Mouse (Mus musculus) heart, embryonic 16.5 days (tissue): Measurements from ENCODE around the gene Xpo5. TPM values are rescaled to one million over a fixed set of nuclear protein-coding genes. Genes with fewer than 3 reads are reported as not detected.
A peak's percentile ranks its signal among the peaks of the same experiment; 100 is the strongest.

Source experiments
- ATAC-seq: fragments of 200-750 bp; cut with Nextera tagmentation; replicated peaks from 2 replicates; pipeline ENCODE4 v1.8.0; 2017; ENCODE audit warnings: moderate number of reproducible peaks; ENCODE audit not compliant: insufficient read depth, low FRiP score; ENCODE audit errors: extremely low read depth
- H3K27ac ChIP-seq: fragments of 300-500 bp; sonication (generic); 2 replicates; pipeline ENCODE4 v1.5.1; 2014; ENCODE audit warnings: mild to moderate bottlenecking, low read length, control low read depth, moderate library complexity
- H3K27me3 ChIP-seq: fragments of 300-500 bp; sonication (generic); 2 replicates; pipeline ENCODE4 v1.6.1; 2014; ENCODE audit warnings: low read length, mixed read lengths; ENCODE audit not compliant: control insufficient read depth, insufficient read depth
- H3K36me3 ChIP-seq: fragments of 300-500 bp; sonication (generic); 2 replicates; pipeline ENCODE4 v1.6.1; 2014; ENCODE audit not compliant: control insufficient read depth, insufficient read depth
- H3K4me1 ChIP-seq: fragments of 300-500 bp; sonication (generic); 2 replicates; pipeline ENCODE4 v1.6.1; 2014; ENCODE audit warnings: low read length, mixed read lengths; ENCODE audit not compliant: control insufficient read depth, insufficient read depth
- H3K4me2 ChIP-seq: fragments of 300-500 bp; sonication (generic); 2 replicates; pipeline ENCODE4 v1.6.1; 2014; ENCODE audit warnings: low read depth, mild to moderate bottlenecking, control low read depth, low read length
- H3K4me3 ChIP-seq: fragments of 300-500 bp; sonication (generic); 2 replicates; pipeline ENCODE4 v1.5.1; 2014; ENCODE audit warnings: mild to moderate bottlenecking, control low read depth, low read length
- H3K9ac ChIP-seq: fragments of 300-500 bp; sonication (generic); 2 replicates; pipeline ENCODE4 v1.6.1; 2014; ENCODE audit warnings: low read length, control low read depth
- H3K9me3 ChIP-seq: fragments of 300-500 bp; sonication (generic); replicated peaks from 2 replicates; pipeline ENCODE4 v1.6.1; 2016; ENCODE audit warnings: low read length; ENCODE audit not compliant: control insufficient read depth
- WGBS: fragments of 180-500 bp; shearing (Covaris S2); extraction: QIAGEN DNeasy Blood & Tissue Kit; methylation state at CpG from one replicate; pipeline ENCODE4 v1.1.7; 2014; 5-methylcytosine and 5-hydroxymethylcytosine counted together
- polyA plus RNA-seq: library from polyadenylated mRNA; unstranded; fragments of >200 nt; fragmentation: Nextera tagmentation; extraction: Ambion mirVana; gene quantifications from 2 replicates; pipeline ENCODE4 v1.2.1, GENCODE M21; 2015

Xpo5 gene
- polyA plus RNA-seq, 1 experiment from 2014 or later: 20.5 TPM

- Histone ChIP-seq H3K36me3 (peaks cover 81% of the 10 kb centered on the region), H3K4me1 (peaks cover 11% of the 10 kb centered on the region), H3K9ac (no peak overlapping the region), H3K4me2 (no peak overlapping the region), H3K4me3 (no peak overlapping the region), H3K9me3 (no peaks in the 10 kb centered on the region), H3K27me3 (no peaks in the 10 kb centered on the region), H3K27ac (no peak overlapping the region)
- ATAC-seq: no peak; the same call in 1 of the 2 replicates
- 34% methylated on average over 5 of the region's 5 CpGs for WGBS
These were observed 34.3 kb upstream of the Xpo5 start for GRCm38 (mm10) chr17:46168318-46168717.

DNA sequence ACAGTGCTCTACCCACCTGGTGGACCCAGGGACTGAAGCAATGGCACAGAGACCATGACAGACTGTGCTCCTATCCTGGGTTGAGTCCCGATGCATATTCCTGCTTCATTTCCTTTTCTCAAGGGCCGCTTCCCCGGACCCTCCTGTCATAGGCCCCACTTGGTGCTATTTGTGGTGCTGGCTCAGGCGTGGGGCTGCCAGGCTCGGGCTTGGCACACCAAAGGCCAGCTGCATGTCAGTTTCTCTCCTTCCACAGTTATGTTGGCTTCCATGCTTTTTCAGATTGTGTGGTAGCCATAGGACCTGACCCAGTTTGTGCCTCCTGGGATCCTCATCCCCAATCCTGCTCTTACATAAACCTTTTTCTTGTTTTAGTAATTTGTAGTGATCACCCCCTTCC is 33.8 kb upstream of the Xpo5 start:
- no peak overlapping the region for H3K4me2 ChIP-seq
- no peaks in the 10 kb centered on the region for H3K27me3 ChIP-seq
- peaks cover 10% of the 10 kb centered on the region for H3K4me1 ChIP-seq
- no peak overlapping the region; the same call in 1 of the 2 replicates for H3K27ac ChIP-seq
- peaks cover 81% of the 10 kb centered on the region for H3K36me3 ChIP-seq
- H3K9me3 ChIP-seq: no peaks in the 10 kb centered on the region
- no peak overlapping the region for H3K4me3 ChIP-seq
- 65% methylated on average over 5 of the region's 5 CpGs for WGBS
- H3K9ac ChIP-seq: no peak overlapping the region
- no peak for ATAC-seq

DNA sequence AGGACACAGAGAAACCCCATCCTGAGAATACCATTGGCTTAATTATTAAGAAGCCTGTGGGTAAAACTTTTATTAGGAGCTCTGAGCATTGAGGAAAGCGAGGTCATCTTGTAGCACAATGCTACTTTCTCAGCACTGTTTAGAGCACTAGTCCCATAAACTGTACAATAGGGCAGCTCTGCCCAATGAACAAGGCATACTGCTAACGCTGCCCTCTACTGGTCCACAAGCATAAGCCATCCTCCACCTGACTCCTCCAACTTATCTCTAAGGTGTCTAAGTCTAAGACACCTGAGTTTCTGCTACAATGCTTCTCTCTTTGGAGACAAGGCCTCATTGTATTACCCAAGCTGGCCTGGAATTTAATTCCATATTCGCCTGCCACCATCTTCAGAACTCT is 32.0 kb upstream of the Xpo5 start:
- Histone ChIP-seq H3K36me3 (peaks cover 67% of the 10 kb centered on the region), H3K4me3 (no peak overlapping the region), H3K4me1 (peaks cover 10% of the 10 kb centered on the region), H3K27me3 (no peaks in the 10 kb centered on the region), H3K9me3 (no peaks in the 10 kb centered on the region), H3K27ac (no peak overlapping the region), H3K9ac (no peak overlapping the region), H3K4me2 (no peak overlapping the region)
- 77% methylated on average over 3 of the region's 3 CpGs for WGBS
- ATAC-seq: no peak

- Histone ChIP-seq H3K4me3 (no peak overlapping the region), H3K36me3 (peaks cover 58% of the 10 kb centered on the region), H3K9ac (no peak overlapping the region), H3K9me3 (no peaks in the 10 kb centered on the region), H3K4me1 (no peaks in the 10 kb centered on the region), H3K27me3 (no peaks in the 10 kb centered on the region), H3K4me2 (no peak overlapping the region), H3K27ac (no peak overlapping the region)
- WGBS: 84% methylated on average over 4 of the region's 4 CpGs
- ATAC-seq: no peak
These were observed 20.3 kb upstream of the Xpo5 start for GRCm38 (mm10) chr17:46182273-46182672.

DNA sequence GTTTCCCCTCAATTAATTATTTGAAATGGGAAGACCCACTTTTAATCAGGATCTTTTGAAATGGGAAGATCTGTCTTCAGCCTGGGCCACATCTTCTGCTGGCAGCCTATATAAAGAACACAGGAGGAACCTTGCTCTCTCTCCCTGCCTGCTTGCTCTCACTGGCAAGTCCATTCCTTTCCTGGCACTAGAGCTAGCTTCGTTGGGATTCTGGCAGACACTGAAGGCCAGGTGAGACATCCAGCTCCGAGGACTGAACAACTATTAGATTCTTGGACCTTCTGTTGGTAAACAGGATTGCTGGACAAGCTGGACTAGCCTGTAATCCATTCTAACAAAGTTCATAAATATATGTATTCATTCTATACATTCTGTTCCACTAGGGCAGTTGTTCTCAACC is 13.8 kb upstream of the Xpo5 start:
- no peak overlapping the region for H3K27ac ChIP-seq
- WGBS: 90% methylated on average over 2 of the region's 2 CpGs
- H3K9me3 ChIP-seq: no peaks in the 10 kb centered on the region
- no peaks in the 10 kb centered on the region for H3K4me1 ChIP-seq
- H3K27me3 ChIP-seq: no peaks in the 10 kb centered on the region
- ATAC-seq: no peak
- no peak overlapping the region for H3K4me3 ChIP-seq
- peaks cover 53% of the 10 kb centered on the region for H3K36me3 ChIP-seq
- no peak overlapping the region for H3K4me2 ChIP-seq
- no peak overlapping the region for H3K9ac ChIP-seq

DNA sequence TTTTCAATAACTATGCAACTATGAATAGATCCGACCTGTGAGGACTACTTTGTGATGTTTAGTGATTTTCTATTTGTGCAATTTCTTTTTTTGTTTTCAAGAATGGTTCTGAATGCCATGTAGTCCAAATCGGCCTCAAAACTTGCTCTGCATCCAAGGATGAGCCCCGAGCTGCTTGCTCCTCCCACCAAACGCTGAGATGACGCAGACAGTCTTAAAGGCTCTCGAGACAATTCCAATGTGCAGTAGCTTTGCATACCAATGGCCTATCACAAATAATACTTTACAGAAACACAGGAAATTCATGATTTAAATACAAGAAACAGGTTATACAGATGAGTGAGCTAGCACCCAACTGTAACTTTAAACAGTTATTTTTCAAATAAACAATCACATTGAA is 1.4 kb upstream of the Xpo5 start:
- no peaks in the 10 kb centered on the region for H3K27me3 ChIP-seq
- no peaks in the 10 kb centered on the region for H3K9me3 ChIP-seq
- H3K4me2 ChIP-seq: peak overlapping the region; percentile 72
- H3K27ac ChIP-seq: no peak overlapping the region
- H3K4me3 ChIP-seq: peak overlapping the region; percentile 95
- no peak for ATAC-seq
- peaks cover 30% of the 10 kb centered on the region for H3K4me1 ChIP-seq
- peak overlapping the region; percentile 88 for H3K9ac ChIP-seq
- peaks cover 34% of the 10 kb centered on the region for H3K36me3 ChIP-seq
- whole genome bisulfite sequencing: 56% methylated on average over 6 of the region's 6 CpGs

DNA sequence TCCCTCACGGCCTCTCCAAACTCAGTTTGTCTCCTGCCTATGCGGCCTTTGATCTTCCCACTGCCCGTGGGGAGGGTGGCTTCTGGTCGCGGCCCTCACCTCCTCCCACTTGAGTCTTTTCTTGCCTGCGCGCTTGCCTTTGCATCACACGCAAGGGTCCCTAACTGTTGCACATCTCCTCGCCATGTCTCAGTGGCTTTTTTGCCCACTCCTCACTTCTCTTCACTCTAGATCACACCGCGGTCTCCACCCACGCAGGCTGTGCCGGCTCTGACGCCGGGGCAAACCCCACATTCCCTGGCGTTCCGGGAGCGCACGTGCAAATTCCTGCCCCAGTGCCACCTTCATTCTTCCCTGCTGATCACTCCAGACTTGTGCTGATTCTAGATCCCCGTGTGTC is 496 bp downstream of the Xpo5 start:
- no peaks in the 10 kb centered on the region for H3K27me3 ChIP-seq
- peak; percentile 23; the same call in 1 of the 2 replicates for ATAC-seq
- peak overlapping the region; percentile 95 for H3K4me3 ChIP-seq
- no peaks in the 10 kb centered on the region for H3K9me3 ChIP-seq
- peak overlapping the region; percentile 93 for H3K9ac ChIP-seq
- H3K4me1 ChIP-seq: peaks cover 30% of the 10 kb centered on the region
- WGBS: under 1% methylated on average over 20 of the region's 20 CpGs
- H3K4me2 ChIP-seq: peak overlapping the region; percentile 92
- H3K27ac ChIP-seq: peak overlapping the region; percentile 64
- peaks cover 37% of the 10 kb centered on the region for H3K36me3 ChIP-seq

DNA sequence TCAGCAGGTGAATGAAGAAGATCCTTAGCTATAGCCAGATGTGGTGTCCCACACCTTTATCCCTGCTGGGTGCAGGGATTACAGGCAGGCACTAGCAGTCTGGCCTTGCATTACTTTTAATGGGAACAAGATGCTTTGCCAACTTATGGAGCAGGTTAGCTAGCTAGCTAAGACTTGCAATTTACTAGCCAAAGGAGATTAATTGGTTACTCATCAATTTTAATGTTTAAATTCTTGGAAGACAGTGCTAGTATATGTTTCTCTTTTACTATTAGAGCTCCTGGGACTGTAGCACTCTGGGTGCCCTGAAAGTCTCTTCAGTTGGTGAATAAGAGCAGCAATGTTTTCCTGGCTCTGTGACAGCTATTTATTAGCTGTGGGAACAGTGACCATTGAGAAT is 4.1 kb downstream of the Xpo5 start:
- Histone ChIP-seq H3K36me3 (peaks cover 53% of the 10 kb centered on the region), H3K27ac (no peak overlapping the region), H3K9ac (no peak overlapping the region), H3K9me3 (no peaks in the 10 kb centered on the region), H3K27me3 (no peaks in the 10 kb centered on the region), H3K4me1 (peaks cover 17% of the 10 kb centered on the region), H3K4me3 (no peak overlapping the region), H3K4me2 (no peak overlapping the region)
- ATAC-seq: no peak

DNA sequence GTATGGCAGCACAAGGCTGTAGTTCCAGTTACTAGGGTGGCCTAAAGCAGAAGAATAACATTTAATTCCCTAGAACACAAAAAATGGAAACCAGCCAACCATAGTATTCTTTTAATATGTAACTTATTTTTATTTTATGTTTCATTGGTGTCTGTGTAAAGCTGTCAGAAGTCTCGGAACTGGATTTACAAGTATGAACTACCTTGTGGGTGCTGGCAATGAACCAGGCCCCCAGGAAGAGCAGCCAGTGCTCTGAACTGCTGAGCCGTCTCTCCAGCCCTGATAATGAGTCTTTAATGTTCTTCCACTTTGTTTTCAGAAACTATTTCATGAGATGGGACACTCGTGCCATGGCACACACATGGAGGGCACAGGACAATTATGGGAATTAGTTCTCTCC is 8.0 kb downstream of the Xpo5 start:
- no peak for ATAC-seq
- H3K4me1 ChIP-seq: no peaks in the 10 kb centered on the region
- no peak overlapping the region for H3K4me3 ChIP-seq
- H3K9me3 ChIP-seq: no peaks in the 10 kb centered on the region
- H3K36me3 ChIP-seq: peaks cover 67% of the 10 kb centered on the region
- H3K27me3 ChIP-seq: no peaks in the 10 kb centered on the region
- H3K9ac ChIP-seq: no peak overlapping the region
- H3K27ac ChIP-seq: no peak overlapping the region
- H3K4me2 ChIP-seq: no peak overlapping the region
- 82% methylated on average over 3 of the region's 3 CpGs for WGBS

DNA sequence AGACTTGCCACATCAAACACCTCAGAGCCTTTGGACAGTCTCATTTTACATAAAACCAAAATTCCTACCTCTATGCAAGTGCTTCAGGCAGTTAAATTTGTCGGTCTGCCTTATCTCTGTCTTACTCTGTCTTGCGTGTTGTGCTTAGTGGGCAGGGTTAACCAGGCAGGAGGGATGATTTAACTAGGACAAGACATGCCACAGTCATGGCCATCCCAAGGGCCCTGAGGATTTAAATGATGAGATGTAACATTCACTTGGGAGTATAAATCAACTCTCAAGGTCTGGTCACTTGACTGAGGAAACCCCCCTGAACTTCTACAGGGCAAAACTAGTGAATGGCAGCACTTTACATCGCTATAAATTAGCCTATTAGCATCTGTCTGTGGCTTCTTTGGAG is 19.0 kb downstream of the Xpo5 start:
- no peak overlapping the region for H3K4me3 ChIP-seq
- H3K4me1 ChIP-seq: no peaks in the 10 kb centered on the region
- 82% methylated on average over 3 of the region's 3 CpGs for WGBS
- no peak overlapping the region for H3K4me2 ChIP-seq
- no peak overlapping the region for H3K27ac ChIP-seq
- no peaks in the 10 kb centered on the region for H3K9me3 ChIP-seq
- no peak overlapping the region for H3K9ac ChIP-seq
- peaks cover 82% of the 10 kb centered on the region for H3K36me3 ChIP-seq
- ATAC-seq: no peak
- no peaks in the 10 kb centered on the region for H3K27me3 ChIP-seq
